Mouse (Mus musculus): ENCODE measurements around the gene Gm20388. TPM values are rescaled to one million over a fixed set of nuclear protein-coding genes. Genes with fewer than 3 reads are reported as not detected.

Gene Gm20388
- total RNA-seq, 2 experiments from 2014 or later: not detected

DNA sequence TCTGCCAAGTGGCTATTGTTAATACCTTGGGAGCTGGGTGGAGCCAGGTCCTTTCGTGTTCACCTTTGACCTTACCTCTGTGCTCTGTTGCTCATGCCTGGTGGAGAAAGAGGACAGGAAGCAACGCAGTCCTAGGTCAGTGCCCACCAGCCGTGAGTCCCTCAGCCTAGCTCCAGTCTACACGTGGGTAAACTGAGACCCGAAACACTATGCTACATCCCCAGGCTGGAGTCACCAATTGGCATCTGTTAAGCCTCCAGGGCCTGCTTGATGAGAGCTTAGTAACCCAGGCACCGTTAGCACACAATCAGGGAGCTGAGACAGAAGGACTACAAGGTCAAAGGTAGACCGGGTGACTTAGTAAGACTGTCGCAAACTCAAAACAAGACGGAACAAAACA is 1087.3 kb downstream of the Gm20388 start:
- DNase-seq (ENCODE audit: low spot score in 2 of 2): no peak

DNA sequence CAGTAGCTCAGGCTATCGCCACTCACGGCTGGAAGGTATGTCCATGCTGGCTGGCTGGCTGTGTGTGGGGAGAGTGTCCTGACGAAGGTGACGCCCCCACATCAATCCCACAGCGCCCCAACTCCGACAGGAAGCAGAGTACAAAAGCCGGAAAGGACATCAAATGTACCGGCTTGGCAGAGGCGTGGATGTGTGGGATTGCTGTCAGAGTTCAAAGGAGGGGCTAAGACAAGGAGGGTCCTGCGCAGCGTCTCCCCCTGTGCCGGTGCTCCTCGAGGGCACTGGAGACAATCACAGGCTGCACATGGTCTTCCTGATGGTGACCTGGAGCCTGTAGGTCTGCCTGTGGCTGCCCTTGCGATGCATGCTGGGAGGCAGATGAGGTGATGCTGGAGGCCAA is 1088.3 kb downstream of the Gm20388 start:
- no peak for DNase-seq (ENCODE audit: low spot score in 2 of 2)

DNA sequence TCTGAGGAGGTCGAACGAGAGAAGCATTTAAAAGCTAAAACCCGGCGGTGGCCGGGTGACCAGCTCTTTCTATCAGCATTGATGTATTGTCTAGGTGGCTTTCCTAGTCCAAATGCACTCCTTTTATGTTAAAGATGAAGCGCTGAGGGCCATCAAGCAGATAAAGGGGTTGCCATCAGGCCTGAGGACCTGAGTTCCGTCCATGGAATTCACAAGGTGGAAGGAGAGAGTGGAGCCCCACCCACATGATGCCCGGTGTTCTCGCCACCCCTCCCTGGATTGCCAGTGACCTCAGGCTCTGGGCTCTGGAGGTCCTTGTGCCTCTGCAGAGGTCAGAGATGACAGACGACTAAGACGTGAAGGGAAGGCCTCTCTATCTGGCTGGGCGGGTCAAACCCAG is 1091.3 kb downstream of the Gm20388 start:
- DNase-seq (ENCODE audit: low spot score in 2 of 2): no peak

DNA sequence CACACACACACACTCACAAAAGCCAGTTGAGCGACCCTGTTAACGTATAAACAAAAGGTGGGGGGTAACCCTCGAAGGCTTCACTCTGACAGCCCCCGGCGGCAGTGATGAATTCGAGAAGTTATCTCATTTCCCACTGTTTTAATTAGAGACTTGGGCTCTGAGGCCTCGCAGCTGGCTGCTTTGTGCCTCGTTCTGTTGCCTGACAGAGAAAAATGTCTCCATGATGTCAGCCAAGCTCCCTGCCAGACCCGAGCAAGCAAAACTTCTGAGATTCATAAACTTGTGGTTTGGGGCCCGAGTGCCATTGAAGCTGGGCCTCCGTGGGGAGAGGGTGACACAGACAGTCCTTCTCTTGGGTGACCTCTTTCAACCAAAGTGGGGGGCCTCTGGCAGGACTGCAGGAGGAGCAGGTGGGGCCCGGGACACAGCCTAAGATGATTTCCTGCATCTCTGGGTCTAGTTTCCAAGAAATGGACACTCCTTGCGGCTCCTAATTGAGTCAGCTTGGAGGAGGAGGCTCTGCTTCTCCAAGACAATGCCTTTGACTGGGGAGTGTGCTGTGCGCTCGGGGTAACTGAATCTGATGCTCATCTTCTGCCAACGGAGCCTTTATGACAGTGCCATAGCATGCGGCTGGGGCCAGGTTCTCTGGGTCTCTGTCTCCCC is 1092.4 kb downstream of the Gm20388 start:
- no peak for DNase-seq (ENCODE audit: low spot score in 2 of 2)

DNA sequence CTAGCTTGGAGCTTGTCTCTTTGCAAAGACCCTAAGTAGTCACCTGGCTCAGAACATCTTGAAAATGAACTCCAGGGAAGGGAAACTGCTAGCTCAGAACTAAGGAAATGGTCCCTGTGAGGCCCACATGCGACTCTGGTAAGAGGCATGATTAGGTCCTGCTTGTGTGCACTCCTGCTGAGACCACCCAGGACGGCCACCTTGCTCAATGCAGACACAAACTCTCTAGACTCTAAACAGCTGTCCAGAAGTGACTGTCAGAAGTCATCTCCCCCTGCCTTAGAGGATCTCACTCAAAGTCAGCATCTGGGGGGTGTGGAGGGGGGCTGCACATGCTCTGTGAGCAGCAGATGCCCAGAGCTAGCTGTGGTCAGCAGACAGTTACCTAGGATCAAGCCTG is 1093.0 kb downstream of the Gm20388 start:
- DNase-seq (ENCODE audit: low spot score in 2 of 2): no peak

DNA sequence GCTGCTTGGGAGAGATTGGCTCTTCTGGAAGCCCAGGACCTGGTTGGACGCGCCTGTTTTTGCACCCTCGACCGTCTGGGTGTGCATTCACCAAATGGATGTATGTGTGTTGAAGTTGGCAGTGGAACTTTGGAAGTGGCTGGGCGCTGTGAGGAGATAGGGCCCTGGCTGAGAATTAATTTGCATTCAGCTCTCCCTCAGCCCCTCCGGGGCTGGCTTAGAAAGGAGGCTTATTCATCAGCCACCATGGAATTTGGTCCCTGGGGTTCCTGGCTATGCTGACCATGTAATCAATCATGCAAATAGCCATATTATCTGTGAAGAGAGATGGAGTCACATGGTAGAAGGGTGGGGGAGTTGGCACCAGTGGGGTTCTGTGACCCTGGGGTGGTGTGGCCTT is 1102.7 kb downstream of the Gm20388 start:
- DNase-seq (ENCODE audit: low spot score in 2 of 2): no peak

DNA sequence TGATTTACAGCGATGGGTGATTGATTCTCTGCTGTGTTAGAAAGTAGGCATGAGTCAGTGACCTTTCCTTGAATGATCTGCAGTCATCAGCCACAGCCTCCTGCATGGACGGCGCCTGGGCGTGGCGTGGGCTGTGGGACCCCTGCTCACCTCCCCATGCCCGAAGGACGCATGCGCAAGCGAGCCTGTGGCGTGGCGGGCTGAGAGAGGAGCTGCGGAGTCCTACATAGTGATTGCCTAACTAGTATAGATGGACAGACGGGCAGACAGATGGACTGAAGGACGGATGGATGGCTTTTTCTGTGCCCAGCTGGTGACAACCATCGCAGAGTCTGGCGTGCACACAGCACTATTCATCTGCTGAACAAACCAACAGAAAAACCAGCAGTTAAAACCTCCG is 1106.0 kb downstream of the Gm20388 start:
- DNase-seq (ENCODE audit: low spot score in 2 of 2): peak; percentile 57 to 59

DNA sequence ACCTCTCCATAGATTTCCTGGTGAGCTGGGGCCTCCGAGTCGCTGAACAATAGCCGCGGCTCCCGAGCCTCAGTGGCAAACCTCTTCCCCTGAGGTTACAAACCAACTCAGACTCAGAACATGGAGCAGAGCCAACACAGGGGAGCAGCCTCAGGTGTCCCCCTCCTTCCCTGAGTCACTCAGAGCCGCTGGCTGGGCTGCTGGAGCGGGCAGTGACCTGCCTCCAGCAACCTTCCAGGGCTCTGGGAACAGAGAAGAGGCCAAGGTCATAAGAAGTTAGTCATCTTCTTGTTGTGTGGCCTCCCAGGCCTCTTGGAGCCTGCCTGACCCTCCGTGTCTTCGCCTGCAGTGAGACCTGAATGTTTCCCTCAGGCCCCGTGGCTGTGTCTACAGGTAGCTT is 1107.6 kb downstream of the Gm20388 start:
- DNase-seq (ENCODE audit: low spot score in 2 of 2): no peak

DNA sequence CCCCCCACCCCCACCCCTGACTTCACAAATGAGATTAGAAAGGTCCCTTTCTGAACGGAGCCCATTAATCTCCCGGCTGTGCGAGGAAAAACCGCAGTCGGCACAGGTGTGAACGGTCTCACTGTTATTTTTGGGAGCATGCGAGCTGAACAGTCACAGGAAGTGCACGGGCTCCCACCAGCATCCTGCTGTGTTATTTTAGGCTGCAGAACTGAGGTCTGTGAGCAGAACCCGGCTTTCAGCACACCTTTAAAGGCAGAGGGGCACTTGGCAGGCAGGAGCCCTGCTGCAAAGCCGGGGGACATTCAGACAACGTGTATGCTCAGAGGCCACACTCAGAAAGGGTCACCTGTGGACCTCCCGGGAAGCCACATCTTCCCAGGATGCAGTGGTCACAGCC is 1110.8 kb downstream of the Gm20388 start:
- no peak for DNase-seq (ENCODE audit: low spot score in 2 of 2)

DNA sequence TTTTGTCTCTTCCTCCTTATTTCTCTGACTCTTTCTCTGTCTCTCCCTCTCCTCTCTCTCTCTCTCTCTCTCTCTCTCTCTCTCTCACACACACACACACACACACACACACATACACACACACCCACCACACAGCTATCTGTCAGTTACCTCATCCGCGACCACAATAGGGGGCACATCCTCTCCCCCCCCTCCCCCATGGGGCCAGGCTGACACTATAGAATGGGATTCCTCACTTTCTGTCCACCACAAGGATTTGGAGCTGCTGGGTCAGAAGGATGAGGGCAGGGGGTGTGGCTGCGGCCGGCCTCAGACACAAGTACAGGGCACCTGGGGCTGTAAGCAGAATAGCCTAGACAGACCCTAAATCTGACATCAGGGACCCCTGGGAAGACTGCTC is 1112.4 kb downstream of the Gm20388 start:
- no peak for DNase-seq (ENCODE audit: low spot score in 2 of 2)

DNA sequence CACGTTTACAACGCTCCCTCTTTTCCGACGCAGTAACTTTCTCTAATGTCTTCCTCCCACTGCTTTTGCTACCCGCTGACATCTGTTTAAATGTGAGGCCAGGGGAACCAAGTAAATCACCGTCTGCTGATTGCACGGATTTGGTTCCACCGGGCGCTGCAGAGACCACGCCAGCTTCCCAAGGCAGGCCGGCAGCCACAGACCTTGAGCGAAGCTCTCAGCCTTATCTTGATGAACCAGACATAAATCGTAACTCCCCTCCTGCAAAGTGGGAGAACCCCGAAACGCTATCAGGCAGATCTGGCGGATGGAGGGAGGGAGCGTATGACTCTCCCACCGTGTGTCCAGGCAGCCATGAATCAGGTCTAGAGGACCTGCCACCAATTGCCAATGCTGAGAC is 1113.1 kb downstream of the Gm20388 start:
- no peak for DNase-seq (ENCODE audit: low spot score in 2 of 2)

DNA sequence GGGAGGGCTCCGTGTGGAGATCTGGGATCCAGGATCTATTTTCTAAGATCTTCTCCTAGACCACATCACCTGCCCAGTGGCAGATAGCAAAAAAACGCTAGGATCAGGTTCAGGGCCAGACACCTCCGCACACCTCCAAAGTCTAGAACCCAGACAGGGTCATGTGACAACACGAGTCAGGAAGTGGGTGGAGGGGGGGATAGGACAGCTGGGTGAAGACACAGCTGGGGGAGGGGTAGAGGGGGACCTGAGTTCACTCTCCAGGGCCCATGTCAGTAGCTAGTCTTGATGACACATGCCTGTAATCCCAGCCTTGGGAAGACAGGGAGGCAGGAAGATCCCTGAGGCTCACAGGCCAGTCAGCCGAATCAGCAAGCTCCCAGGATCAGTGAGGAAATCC is 1114.8 kb downstream of the Gm20388 start:
- DNase-seq (ENCODE audit: low spot score in 2 of 2): no peak

DNA sequence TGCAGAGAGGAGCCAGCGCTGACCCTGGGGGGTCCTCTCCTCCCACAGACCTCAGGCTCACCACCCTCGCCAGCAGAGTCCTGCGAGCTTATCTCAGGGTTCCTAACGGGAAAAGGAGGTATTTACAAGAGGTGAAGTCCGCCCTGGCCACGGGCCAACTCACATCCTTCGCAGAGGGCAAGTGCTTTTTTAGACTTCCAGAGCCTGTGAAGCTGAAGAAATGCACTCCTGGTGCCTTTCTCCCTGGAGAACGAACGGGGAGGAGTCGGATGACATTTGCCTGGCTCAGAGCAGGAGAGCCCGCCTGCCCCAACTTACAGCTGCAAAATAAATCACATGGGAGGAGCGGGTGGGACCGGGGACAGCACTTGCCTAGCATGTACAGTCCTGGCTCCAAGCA is 1117.1 kb downstream of the Gm20388 start:
- no peak for DNase-seq (ENCODE audit: low spot score in 2 of 2)

DNA sequence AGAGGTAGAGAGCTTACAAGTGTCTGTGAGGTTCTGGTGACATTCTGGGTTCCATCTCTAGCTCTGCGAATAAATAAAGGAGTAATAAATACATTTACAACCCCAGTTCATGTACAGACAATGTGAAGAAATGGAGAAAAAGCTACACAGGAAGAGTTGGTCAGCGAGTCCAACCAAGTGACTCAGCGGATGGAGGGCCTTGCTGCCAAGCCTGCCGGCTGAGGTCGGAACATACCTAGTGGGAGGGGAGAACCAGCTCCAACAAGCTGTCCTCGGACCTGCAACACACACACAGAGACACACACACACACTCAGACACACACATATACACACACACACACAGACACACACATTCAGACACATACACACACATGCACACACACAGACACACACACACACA is 1118.4 kb downstream of the Gm20388 start:
- DNase-seq (ENCODE audit: low spot score in 2 of 2): no peak

DNA sequence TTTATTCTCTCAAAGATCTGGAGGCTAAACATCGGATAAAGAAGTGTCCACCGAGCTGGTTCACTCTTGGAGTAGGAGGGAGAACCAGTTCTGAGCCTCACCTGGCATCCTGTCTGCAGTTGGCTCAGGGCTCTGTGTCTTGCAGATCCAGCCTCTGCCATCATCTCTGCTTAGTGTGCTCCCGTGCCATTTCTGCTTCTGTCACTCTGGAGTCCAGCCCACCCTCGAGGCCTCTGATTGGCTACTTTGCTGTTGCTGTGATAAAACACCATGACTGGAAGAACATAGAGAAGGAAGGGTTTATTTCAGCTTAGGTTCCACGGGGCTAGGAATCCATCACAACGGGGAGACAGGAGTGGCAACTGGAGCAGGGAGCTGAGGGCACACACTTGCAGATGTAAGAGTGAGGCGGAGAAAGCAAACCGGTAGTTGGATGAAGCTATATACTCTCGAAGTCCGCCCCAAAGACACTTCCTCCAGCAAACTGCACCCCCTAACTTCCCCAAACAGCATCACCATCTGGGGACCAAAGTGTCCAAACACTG is 1119.9 kb downstream of the Gm20388 start:
- peak; percentile 31 to 36 for DNase-seq (ENCODE audit: low spot score in 2 of 2)

DNA sequence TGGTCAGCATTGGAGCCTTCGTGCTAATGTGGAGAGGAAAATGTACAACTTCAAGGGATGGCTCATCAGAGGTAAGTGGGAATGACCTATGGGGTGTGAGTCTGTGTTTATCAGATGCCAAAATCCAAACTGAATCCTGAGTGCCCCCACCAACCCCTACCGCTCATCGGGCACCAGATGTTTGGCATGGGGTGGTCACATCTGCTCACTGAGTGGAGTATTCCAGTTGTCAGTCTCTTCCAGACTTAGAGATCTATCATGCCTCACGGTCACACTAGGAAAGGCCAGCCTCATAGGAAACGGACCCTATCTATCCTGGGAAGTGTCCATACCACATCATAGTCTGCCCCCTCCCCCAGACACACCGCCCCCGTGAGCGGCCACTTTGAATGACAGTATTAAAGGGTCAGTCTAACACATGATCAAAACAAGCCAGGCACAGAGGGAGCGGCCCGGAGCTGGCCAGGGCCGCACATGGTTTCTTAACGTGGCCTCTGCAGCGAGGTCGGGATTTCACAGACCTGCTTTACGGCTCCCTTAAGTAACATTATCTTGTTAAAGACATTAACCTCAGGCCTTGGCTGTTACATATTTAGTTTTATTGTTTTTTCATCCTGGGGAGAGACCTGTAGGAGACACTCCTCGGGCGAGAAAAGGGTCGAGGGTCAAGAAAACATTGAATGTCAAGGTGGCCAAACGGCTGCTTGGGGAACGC is 1122.8 kb downstream of the Gm20388 start:
- no peak for DNase-seq (ENCODE audit: low spot score in 2 of 2)

DNA sequence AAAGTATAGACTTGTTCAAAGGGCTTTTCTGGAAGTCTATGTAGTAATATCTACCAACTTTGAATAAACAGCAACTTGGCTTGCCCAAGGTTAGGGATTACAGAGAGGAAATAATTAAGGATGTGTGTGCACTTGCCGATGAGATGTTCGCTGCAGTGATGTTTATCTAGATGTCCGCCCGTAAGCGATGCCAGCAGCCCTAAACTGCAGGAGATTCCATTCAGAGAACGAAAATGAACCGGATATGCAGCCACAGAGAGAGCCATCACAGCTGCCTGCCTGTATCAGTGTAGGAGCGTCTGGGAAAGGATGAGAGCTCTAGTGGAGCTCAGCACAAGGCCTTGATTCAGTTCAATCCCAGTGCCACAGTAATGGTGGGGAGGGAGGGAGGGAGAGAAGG is 1125.0 kb downstream of the Gm20388 start:
- no peak for DNase-seq (ENCODE audit: low spot score in 2 of 2)

DNA sequence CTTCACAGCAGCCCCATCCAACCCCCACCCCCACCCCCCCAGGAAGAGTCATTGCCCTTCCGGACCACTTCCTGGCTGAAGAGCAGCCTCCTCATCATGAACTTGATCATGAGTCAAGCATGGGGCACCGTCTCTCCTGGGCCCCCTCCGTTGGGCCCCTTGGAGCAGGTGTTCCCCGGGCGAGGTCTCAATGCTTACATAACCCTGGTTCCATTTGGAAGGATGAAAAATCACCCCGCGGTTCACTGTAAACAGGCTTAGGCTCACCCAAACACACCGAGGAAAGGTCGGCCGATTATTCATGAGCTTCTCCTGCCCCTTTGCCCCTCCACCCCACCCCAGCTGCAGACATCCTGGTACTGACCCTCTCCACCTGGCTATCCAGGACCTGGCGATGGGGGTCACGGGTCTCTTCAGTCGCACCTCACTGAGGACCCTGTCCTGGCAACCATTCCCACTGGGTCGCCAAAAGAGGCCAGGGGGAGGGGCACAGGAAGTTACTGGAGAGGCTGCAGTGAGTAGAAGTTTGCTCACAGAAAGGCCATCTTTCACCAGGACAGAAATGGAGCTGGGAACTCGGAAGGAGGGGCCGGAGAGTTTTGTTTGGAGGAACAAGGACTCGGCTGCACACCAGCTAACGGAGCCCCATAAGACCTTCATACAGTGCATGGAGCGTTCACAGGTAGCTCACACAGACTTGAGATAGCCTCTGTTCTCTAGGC is 1133.2 kb downstream of the Gm20388 start:
- DNase-seq (ENCODE audit: low spot score in 2 of 2): no peak

DNA sequence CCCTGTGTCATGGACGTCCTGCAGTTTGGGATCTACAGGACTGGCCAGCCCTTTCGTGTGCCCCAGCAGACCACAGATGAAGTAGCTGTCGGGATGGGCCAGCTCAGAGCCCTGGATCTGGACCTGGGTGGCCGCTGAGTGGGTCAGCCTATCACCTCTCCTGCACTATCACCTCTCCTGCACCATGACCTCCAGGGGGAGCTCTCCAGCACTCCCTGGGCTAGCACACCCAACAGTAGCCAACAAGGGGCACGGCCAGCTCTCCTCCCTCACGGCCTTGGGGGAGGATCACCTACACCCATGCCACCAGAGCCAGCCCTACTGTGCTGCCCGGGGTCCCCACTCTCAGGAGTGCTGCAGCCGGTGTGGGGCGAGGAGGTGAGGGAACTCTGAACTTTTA is 1136.8 kb downstream of the Gm20388 start:
- no peak for DNase-seq (ENCODE audit: low spot score in 2 of 2)

DNA sequence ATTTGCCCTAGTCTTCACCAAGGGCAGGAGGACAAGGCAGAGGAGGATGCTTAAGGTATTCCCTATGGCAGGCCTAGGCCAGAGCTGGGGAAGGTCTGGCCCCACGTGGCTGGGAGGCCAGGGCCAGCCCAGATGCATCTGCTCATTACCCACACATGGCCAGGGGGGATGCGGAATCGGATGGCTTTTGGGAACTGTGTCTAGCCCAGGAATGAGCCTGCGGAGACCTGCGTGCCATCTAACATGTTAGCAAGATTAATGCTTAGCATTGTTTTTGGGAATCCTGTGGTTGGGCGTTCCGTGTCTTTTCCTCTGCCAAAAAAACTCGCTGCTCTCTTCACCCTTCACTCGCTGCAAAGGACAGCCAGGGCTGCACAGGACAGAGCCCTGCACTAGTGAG is 1147.4 kb downstream of the Gm20388 start:
- no peak for DNase-seq (ENCODE audit: low spot score in 2 of 2)

DNA sequence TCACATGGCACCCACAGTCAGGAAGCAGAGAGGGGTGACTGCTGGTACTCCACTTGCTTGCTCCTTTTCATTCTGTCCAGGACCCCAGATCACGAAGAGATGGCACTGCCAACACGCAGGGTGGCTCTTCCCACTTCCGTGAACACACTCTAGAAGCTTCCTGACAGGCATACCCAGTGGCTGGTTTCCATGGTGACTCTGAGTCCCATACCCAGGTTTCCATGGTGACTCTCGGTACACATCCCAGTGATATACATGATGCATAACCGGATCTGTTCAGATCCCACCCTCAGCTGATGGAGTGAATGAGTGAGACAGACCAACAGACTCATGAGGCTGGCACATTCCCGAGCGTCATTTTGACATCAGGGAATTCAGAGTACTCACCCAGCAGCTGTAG is 1148.5 kb downstream of the Gm20388 start:
- peak in 1 of 2 experiments; percentile 64 for DNase-seq (ENCODE audit: low spot score in 2 of 2)

DNA sequence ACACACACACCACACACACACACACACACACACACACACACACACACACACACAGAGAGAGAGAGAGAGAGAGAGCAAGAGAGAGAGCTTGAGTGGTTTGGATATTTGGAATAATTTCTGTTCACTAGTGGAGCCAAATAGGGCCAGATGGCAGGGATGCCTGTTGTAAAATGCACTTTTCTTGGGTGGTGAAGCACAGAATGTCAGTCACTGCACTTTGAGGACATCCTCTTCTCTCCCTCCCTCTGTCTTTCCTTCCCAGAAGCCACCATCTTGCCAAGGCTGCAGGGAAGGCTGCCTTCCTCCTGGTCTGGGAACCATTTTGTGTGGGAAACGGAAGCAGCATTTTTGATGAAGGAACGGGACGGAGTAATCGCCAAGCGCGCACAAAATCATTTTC is 1151.9 kb downstream of the Gm20388 start:
- DNase-seq (ENCODE audit: low spot score in 2 of 2): peak; percentile 48 to 70
